Mouse (Mus musculus) kidney, postnatal 4 days (tissue): ENCODE results near the gene Cwc27.

Experiments
- DNase-seq, 2 experiments: peaks; one replicate each; pipeline ENCODE4 v3.0.0; 2021; ENCODE audit warnings: mixed read lengths in 2 of 2

Gene Cwc27

GRCm38 (mm10) chr13:104816635-104817571, at the start of gene Cwc27:
Cwc27 (minus strand) TSS chr13:104817142.
- DNase-seq = peak; percentile 83 to 88

GRCm38 (mm10) chr13:104866726-104867125, 49.8 kb upstream of the Cwc27 start:
- no peak for DNase-seq

GRCm38 (mm10) chr13:104863127-104863979, 46.4 kb upstream of the Cwc27 start, which contains the start of gene Shisal2b:
Shisal2b (minus strand) TSS chr13:104863893.
- peak; percentile 46 to 62 for DNase-seq

GRCm38 (mm10) chr13:104853645-104854044, 36.7 kb upstream of the Cwc27 start:
- no peak for DNase-seq

- no peak for DNase-seq
Measured at GRCm38 (mm10) chr13:104843295-104844089, 26.6 kb upstream of the Cwc27 start.

- DNase-seq = no peak
Measured at GRCm38 (mm10) chr13:104841937-104842336, 25.0 kb upstream of the Cwc27 start.

- no peak for DNase-seq
Measured at GRCm38 (mm10) chr13:104837628-104838027, 20.7 kb upstream of the Cwc27 start.

- no peak for DNase-seq
Measured at GRCm38 (mm10) chr13:104832811-104833210, 15.9 kb upstream of the Cwc27 start.

GRCm38 (mm10) chr13:104825470-104825869, 8.5 kb upstream of the Cwc27 start:
- DNase-seq = no peak

GRCm38 (mm10) chr13:104822411-104822838, 5.5 kb upstream of the Cwc27 start:
- DNase-seq = peak; percentile 3 to 15

GRCm38 (mm10) chr13:104821908-104822307, 5.0 kb upstream of the Cwc27 start:
- DNase-seq = no peak

GRCm38 (mm10) chr13:104821192-104821591, 4.2 kb upstream of the Cwc27 start:
- DNase-seq = no peak

GRCm38 (mm10) chr13:104817696-104818095, 754 bp upstream of the Cwc27 start:
- peak in 1 of 2 experiments; percentile 6 for DNase-seq

- no peak for DNase-seq
Measured at GRCm38 (mm10) chr13:104816270-104816634, 690 bp downstream of the Cwc27 start.

- no peak for DNase-seq
Measured at GRCm38 (mm10) chr13:104805681-104806080, 11.3 kb downstream of the Cwc27 start.

- DNase-seq = no peak
Measured at GRCm38 (mm10) chr13:104799566-104800182, 17.3 kb downstream of the Cwc27 start.

- DNase-seq = no peak
Measured at GRCm38 (mm10) chr13:104799067-104799466, 17.9 kb downstream of the Cwc27 start.

GRCm38 (mm10) chr13:104794421-104794820, 22.5 kb downstream of the Cwc27 start:
- DNase-seq = no peak

- DNase-seq = no peak
Measured at GRCm38 (mm10) chr13:104792184-104792583, 24.8 kb downstream of the Cwc27 start, which contains the start of gene Srek1ip1. Srek1ip1 (plus strand) TSS chr13:104792484.

- DNase-seq = peak in 1 of 2 experiments; percentile 15
Measured at GRCm38 (mm10) chr13:104789663-104790062, 27.3 kb downstream of the Cwc27 start.

- DNase-seq = no peak
Measured at GRCm38 (mm10) chr13:104787260-104787659, 29.7 kb downstream of the Cwc27 start.
